Mouse (Mus musculus): ENCODE measurements at regions not wholly inside any gene's neighbourhood (a gene's known extent, or its start where the extent isn't known, plus 50 kb on each side); places are given as distances from the start of the nearest gene placed in this dataset.

GRCm38 (mm10) chr4:131176701-131177100, 232.5 kb downstream of the Matn1 start:
- TF ChIP-seq CTCF (IDR thresholded peaks at IDR 0.05; ENCODE audit: low read depth, low read length): no peak
- no peak for TF ChIP-seq POLR2A (IDR thresholded peaks at IDR 0.05; ENCODE audit: borderline replicate concordance, low read depth, low read length)

All from bone marrow macrophage, adult 2 months (primary cell).